Mouse (Mus musculus): ENCODE results near the gene Slc25a4.

DNA sequence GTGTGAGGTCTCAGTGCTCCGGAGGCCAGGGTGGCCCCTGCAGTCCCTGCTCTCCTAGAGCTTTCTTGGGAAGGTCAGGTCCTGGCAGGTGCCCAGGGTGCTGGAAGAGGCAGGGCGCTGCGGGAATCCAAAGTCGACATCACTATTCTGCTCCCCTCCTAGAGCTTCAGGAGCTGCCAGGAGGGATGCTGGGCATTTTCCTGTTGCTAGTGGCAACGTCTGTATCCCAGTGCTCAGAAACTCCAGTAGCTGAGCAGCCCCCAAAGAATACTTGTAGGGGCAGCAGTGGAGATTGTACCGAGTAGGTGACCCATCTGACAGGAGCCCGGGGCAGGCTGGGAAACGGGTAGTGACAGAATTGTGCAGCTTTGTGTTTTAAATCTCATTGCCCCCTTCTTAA, 21.7 kb upstream of the Slc25a4 start:
- TF ChIP-seq CTCF (IDR thresholded peaks at IDR 0.05; ENCODE audit: insufficient read depth, low read length) = no peak
- TF ChIP-seq POLR2A (IDR thresholded peaks at IDR 0.05; ENCODE audit: borderline replicate concordance, extremely low read depth, low read depth, low read length) = no peak
